Mouse (Mus musculus): ENCODE measurements around the gene Adgrb3. TPM values are rescaled to one million over a fixed set of nuclear protein-coding genes. Genes with fewer than 3 reads are reported as not detected.

Gene Adgrb3
- polyA plus RNA-seq, 1 experiment, result 1.0 TPM

DNA sequence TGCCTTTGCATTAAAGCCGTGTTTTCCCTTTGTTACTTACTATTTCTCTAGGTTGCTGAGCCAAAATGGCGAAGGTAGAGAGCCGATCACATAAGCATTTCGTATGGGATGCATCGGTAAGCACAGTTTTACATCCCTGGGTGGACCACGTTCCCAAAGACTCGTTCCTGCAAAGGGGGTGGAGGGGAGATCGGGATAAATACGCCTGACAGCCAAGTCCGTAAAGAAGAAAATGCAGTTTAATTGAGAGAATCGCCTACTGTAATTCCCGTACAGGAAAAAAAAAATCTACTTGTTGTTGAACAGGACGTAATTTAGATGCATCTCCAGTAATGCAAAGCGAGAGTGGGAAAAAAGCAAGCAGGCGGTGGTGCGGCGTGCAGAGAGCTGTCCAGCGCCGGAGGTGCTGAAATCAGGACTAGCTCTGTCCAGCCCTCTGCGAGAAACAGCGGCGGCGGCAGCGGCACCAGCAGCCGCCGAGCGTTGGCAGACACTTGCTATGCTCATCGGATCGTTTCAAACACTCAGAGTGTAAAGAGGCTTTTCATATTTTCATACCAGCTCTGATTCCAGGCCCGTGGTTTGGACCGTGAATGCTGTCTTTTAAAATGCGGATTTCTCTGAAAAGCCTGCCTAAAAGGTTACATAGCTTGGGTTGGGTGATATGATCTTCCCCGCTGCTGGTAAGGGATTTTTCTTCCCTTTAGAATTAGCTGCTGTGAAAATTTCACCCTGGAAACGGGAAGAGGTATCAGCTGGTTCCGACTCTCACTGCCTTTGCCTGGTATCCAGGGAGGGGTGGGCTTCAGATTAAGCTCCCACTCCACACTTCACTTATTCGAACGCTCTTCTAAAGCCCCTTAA is 600.9 kb downstream of the Adgrb3 start:
- Histone ChIP-seq H3K27ac (ENCODE audit: insufficient read depth, low read length) (no peak overlapping the region), H3K27me3 (ENCODE audit: control insufficient read depth, insufficient read depth, low read length, poor library complexity, severe bottlenecking) (peaks cover 1% of the 10 kb centered on the region; the same call in 1 of the 2 replicates), H3K9ac (ENCODE audit: low read depth, poor library complexity, severe bottlenecking) (no peak overlapping the region), H3K4me1 (ENCODE audit: control insufficient read depth, insufficient read depth, low read length) (no peaks in the 10 kb centered on the region), H3K9me3 (replicated peaks; ENCODE audit: control insufficient read depth, insufficient read depth, low read length, poor library complexity, severe bottlenecking) (no peaks in the 10 kb centered on the region), H3K4me3 (ENCODE audit: low read depth, low read length) (no peak overlapping the region), H3K36me3 (ENCODE audit: control insufficient read depth, insufficient read depth, low read length, poor library complexity, severe bottlenecking) (no peaks in the 10 kb centered on the region)
- TF ChIP-seq CTCF (IDR thresholded peaks at IDR 0.05; ENCODE audit: low read depth, low read length) (no peak), EP300 (IDR thresholded peaks at IDR 0.05; ENCODE audit: insufficient read depth, low read depth, low read length) (no peak), POLR2A (IDR thresholded peaks at IDR 0.05; ENCODE audit: insufficient read depth, low read length) (no peak)

DNA sequence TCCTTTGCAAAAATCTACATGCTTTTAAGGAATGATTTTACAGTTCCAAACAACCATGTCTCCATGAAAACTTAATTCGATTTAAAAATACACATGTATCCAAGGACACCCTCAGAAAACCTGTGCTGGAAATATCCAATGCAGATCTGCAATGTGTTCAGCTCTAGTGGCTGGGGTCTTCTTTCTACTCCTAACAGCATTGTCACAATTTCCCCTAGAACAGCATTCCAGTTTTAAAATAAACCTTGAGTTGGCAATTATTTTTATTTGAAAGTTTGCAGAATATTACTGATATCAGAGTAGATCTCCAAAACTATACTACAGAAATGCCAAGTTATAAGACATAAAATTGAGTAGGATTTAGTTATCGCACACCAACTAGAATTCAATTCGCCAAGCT is 601.6 kb downstream of the Adgrb3 start:
- no peak for TF ChIP-seq EP300 (IDR thresholded peaks at IDR 0.05; ENCODE audit: insufficient read depth, low read depth, low read length)
- no peak for TF ChIP-seq CTCF (IDR thresholded peaks at IDR 0.05; ENCODE audit: low read depth, low read length)
- TF ChIP-seq POLR2A (IDR thresholded peaks at IDR 0.05; ENCODE audit: insufficient read depth, low read length), result no peak
- H3K9me3 ChIP-seq (replicated peaks; ENCODE audit: control insufficient read depth, insufficient read depth, low read length, poor library complexity, severe bottlenecking), result no peaks in the 10 kb centered on the region
- no peaks in the 10 kb centered on the region for H3K4me1 ChIP-seq (ENCODE audit: control insufficient read depth, insufficient read depth, low read length)
- H3K4me3 ChIP-seq (ENCODE audit: low read depth, low read length), result no peak overlapping the region
- H3K27me3 ChIP-seq (ENCODE audit: control insufficient read depth, insufficient read depth, low read length, poor library complexity, severe bottlenecking), result peaks cover 1% of the 10 kb centered on the region; the same call in 1 of the 2 replicates
- no peaks in the 10 kb centered on the region for H3K36me3 ChIP-seq (ENCODE audit: control insufficient read depth, insufficient read depth, low read length, poor library complexity, severe bottlenecking)
- no peak overlapping the region for H3K27ac ChIP-seq (ENCODE audit: insufficient read depth, low read length)
- H3K9ac ChIP-seq (ENCODE audit: low read depth, poor library complexity, severe bottlenecking), result no peak overlapping the region

DNA sequence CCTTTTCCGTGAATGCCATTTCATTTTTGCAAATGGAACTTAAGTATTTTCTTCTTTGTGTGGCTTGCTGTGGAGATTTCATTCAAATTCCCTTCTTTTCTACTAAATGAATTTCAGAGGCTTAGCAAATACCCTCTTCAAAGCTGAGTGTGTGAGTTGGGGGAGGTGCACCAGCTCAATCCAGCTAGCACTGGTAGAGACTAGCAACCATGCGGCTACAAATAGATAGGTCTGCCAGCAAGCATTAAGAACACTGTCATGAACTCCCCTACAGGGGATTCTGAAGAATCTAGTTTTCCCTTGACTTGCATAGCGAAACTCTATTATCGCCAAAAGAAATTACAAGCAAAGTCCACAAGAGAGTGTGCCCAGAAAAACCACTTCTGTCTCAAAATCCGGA is 624.9 kb downstream of the Adgrb3 start:
- no peaks in the 10 kb centered on the region for H3K27me3 ChIP-seq (ENCODE audit: control insufficient read depth, insufficient read depth, low read length, poor library complexity, severe bottlenecking)
- no peak overlapping the region for H3K9ac ChIP-seq (ENCODE audit: low read depth, poor library complexity, severe bottlenecking)
- TF ChIP-seq POLR2A (IDR thresholded peaks at IDR 0.05; ENCODE audit: insufficient read depth, low read length), result no peak
- no peak for TF ChIP-seq CTCF (IDR thresholded peaks at IDR 0.05; ENCODE audit: low read depth, low read length)
- TF ChIP-seq EP300 (IDR thresholded peaks at IDR 0.05; ENCODE audit: insufficient read depth, low read depth, low read length), result no peak
- no peak overlapping the region for H3K4me3 ChIP-seq (ENCODE audit: low read depth, low read length)
- H3K36me3 ChIP-seq (ENCODE audit: control insufficient read depth, insufficient read depth, low read length, poor library complexity, severe bottlenecking), result no peaks in the 10 kb centered on the region
- no peak overlapping the region for H3K27ac ChIP-seq (ENCODE audit: insufficient read depth, low read length)
- no peaks in the 10 kb centered on the region for H3K4me1 ChIP-seq (ENCODE audit: control insufficient read depth, insufficient read depth, low read length)
- peaks cover 4% of the 10 kb centered on the region; the same call in 1 of the 2 replicates for H3K9me3 ChIP-seq (replicated peaks; ENCODE audit: control insufficient read depth, insufficient read depth, low read length, poor library complexity, severe bottlenecking)

DNA sequence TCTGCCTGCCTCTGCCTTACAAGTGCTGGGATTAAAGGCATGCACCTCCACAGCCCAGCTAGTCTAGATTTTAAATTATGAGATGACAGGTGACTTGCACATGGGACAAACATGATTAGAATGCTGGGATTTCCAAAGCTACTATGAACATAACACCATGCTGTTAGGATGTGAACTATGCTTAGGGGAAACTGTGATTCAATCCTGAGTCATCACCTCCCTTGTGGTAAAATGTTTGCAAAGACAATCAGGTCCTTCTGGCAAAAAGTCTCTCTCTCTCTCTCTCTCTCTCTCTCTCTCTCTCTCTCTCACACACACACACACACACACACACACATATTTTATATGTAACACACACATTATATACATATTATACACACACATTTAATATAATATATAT is 630.1 kb downstream of the Adgrb3 start:
- Histone ChIP-seq H3K4me3 (ENCODE audit: low read depth, low read length) (no peak overlapping the region), H3K9ac (ENCODE audit: low read depth, poor library complexity, severe bottlenecking) (no peak overlapping the region), H3K4me1 (ENCODE audit: control insufficient read depth, insufficient read depth, low read length) (no peaks in the 10 kb centered on the region), H3K36me3 (ENCODE audit: control insufficient read depth, insufficient read depth, low read length, poor library complexity, severe bottlenecking) (no peaks in the 10 kb centered on the region), H3K27ac (ENCODE audit: insufficient read depth, low read length) (no peak overlapping the region), H3K27me3 (ENCODE audit: control insufficient read depth, insufficient read depth, low read length, poor library complexity, severe bottlenecking) (no peaks in the 10 kb centered on the region), H3K9me3 (replicated peaks; ENCODE audit: control insufficient read depth, insufficient read depth, low read length, poor library complexity, severe bottlenecking) (no peaks in the 10 kb centered on the region)
- TF ChIP-seq POLR2A (IDR thresholded peaks at IDR 0.05; ENCODE audit: insufficient read depth, low read length) (no peak), EP300 (IDR thresholded peaks at IDR 0.05; ENCODE audit: insufficient read depth, low read depth, low read length) (no peak), CTCF (IDR thresholded peaks at IDR 0.05; ENCODE audit: low read depth, low read length) (no peak)

DNA sequence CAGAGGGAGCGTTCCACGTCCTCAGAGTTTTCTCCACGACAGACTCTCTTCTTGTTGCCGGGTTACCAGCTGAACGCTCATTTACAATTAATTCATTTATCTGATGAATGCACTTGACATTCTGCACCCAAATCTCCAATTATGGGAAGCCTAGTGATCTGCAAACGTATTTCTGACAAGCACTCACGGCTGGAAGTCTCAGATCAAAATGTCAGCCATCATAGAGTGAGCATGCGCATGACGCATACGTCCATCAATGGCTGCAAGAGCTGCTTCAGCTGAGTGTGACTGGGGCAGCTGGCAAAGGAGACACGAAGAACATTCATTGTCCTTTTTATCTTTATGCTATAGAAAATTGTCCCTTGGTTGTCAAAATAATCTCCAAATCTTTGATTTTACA is 637.5 kb downstream of the Adgrb3 start:
- Histone ChIP-seq H3K4me3 (ENCODE audit: low read depth, low read length) (no peak overlapping the region), H3K27me3 (ENCODE audit: control insufficient read depth, insufficient read depth, low read length, poor library complexity, severe bottlenecking) (no peaks in the 10 kb centered on the region), H3K36me3 (ENCODE audit: control insufficient read depth, insufficient read depth, low read length, poor library complexity, severe bottlenecking) (no peaks in the 10 kb centered on the region), H3K27ac (ENCODE audit: insufficient read depth, low read length) (no peak overlapping the region), H3K9me3 (replicated peaks; ENCODE audit: control insufficient read depth, insufficient read depth, low read length, poor library complexity, severe bottlenecking) (no peaks in the 10 kb centered on the region), H3K9ac (ENCODE audit: low read depth, poor library complexity, severe bottlenecking) (no peak overlapping the region), H3K4me1 (ENCODE audit: control insufficient read depth, insufficient read depth, low read length) (no peaks in the 10 kb centered on the region)
- TF ChIP-seq POLR2A (IDR thresholded peaks at IDR 0.05; ENCODE audit: insufficient read depth, low read length) (no peak), EP300 (IDR thresholded peaks at IDR 0.05; ENCODE audit: insufficient read depth, low read depth, low read length) (no peak), CTCF (IDR thresholded peaks at IDR 0.05; ENCODE audit: low read depth, low read length) (no peak)

DNA sequence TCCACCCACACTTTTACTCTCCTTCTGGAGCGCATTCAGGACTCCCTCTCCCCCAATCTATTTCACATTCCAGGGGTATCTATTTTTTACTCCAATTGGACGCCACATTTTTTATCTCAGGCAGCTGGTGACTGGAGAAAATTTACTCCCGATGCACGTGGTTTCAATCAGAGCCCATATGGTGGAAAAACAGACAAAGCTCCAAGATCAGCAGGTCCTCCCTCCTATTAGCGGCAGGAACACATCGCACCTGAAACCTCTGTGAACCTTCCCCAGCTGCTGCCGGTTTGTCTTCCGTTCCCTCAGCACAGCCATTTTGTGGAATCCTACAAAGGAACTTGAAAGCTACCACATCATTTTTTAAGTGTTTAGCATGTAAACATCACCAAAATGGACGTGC is 640.2 kb downstream of the Adgrb3 start:
- H3K9ac ChIP-seq (ENCODE audit: low read depth, poor library complexity, severe bottlenecking), result no peak overlapping the region
- no peaks in the 10 kb centered on the region for H3K9me3 ChIP-seq (replicated peaks; ENCODE audit: control insufficient read depth, insufficient read depth, low read length, poor library complexity, severe bottlenecking)
- no peak overlapping the region for H3K27ac ChIP-seq (ENCODE audit: insufficient read depth, low read length)
- H3K27me3 ChIP-seq (ENCODE audit: control insufficient read depth, insufficient read depth, low read length, poor library complexity, severe bottlenecking), result no peaks in the 10 kb centered on the region
- TF ChIP-seq POLR2A (IDR thresholded peaks at IDR 0.05; ENCODE audit: insufficient read depth, low read length), result no peak
- no peak for TF ChIP-seq EP300 (IDR thresholded peaks at IDR 0.05; ENCODE audit: insufficient read depth, low read depth, low read length)
- H3K4me1 ChIP-seq (ENCODE audit: control insufficient read depth, insufficient read depth, low read length), result no peaks in the 10 kb centered on the region
- no peaks in the 10 kb centered on the region for H3K36me3 ChIP-seq (ENCODE audit: control insufficient read depth, insufficient read depth, low read length, poor library complexity, severe bottlenecking)
- H3K4me3 ChIP-seq (ENCODE audit: low read depth, low read length), result no peak overlapping the region
